20 mouse cellular contexts compared by ENCODE assay signal in the genomic region with DNA sequence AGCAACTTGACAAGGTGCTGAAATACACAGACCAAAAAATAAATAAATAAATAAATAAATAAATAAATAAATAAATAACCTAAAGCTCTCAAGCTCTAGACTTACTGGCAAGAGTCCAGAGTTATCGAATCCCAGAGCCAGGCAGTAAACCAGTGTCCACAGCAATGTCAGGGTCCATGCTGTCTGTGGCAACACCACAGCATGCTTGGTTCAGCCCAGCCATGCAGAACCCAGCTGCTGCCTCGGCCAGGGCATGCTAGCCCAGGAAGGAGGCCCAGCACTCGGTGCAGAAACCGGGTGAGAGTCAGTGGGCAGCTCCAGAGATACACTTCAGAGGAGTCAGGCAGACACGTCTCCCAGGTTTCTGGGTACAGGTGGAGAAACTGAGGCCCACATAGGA. TPM values are rescaled to one million over a fixed set of nuclear protein-coding genes. Genes with fewer than 3 reads are reported as not detected.
DNase-seq lines count a peak whose midpoint lies in the region; ATAC-seq and TF ChIP-seq lines count a peak whose summit lies in the region.
"Had no signal": no experiment of that assay in that cellular context is flagged by ENCODE, and none has a peak within 500 bp of the region (broad histone marks: within the 10 kb centered on the region; RNA-seq: fewer than 3 reads in every experiment).

No protein-coding gene starts in this region.

- DNase-seq in heart, adult 2 months, result no peak
- no peak for DNase-seq in hindbrain, postnatal 0 days (ENCODE audit: low spot score)
- no peak for DNase-seq in hindbrain, embryonic 14.5 days (ENCODE audit: low spot score)
- DNase-seq in midbrain, embryonic 10.5 days (ENCODE audit: low spot score), result no peak
- DNase-seq: adrenal gland, adult 8-10 months; adrenal gland, postnatal 36 days; cerebellum, adult 11-12 months; cerebellum, adult 9-11 months; gastrocnemius, postnatal 36 days; heart, adult 11 months; kidney, adult 18-20 months had no signal

- 0 out of 2 replicates have a peak, but pooled peaks have one; percentile 26 for ATAC-seq in heart, embryonic 11.5 days (replicated peaks; ENCODE audit: insufficient number of reproducible peaks, low FRiP score, low TSS enrichment)
- peak; percentile 18; the same call in 1 of the 2 replicates for ATAC-seq in hindbrain, postnatal 0 days
- no peak for ATAC-seq in hindbrain, embryonic 14.5 days (ENCODE audit: low FRiP score)
- no peak for ATAC-seq in midbrain, embryonic 13.5 days

- H3K79me2 ChIP-seq in heart, adult 2 months (replicated peaks; ENCODE audit: control insufficient read depth, insufficient read depth, low read length), result no peaks in the 10 kb centered on the region

- no peak overlapping the region for H3K9ac ChIP-seq in heart, embryonic 11.5 days (ENCODE audit: low read depth, low read length)
- H3K9ac ChIP-seq in heart, adult 2 months (ENCODE audit: low read depth, low read length), result no peak overlapping the region
- no peak overlapping the region for H3K9ac ChIP-seq in hindbrain, postnatal 0 days (replicated peaks; ENCODE audit: low read length)
- no peak overlapping the region for H3K9ac ChIP-seq in hindbrain, embryonic 14.5 days
- no peak overlapping the region for H3K9ac ChIP-seq in midbrain, embryonic 13.5 days (replicated peaks)
- H3K9ac ChIP-seq: embryonic facial prominence, embryonic 12.5 days; forebrain, embryonic 15.5 days; hindbrain, embryonic 15.5 days had no signal

- no peak overlapping the region for H3K27ac ChIP-seq in heart, embryonic 11.5 days (ENCODE audit: low read depth, low read length)
- H3K27ac ChIP-seq in heart, adult 2 months, result no peak overlapping the region
- no peak overlapping the region for H3K27ac ChIP-seq in hindbrain, postnatal 0 days
- H3K27ac ChIP-seq in hindbrain, embryonic 14.5 days, result no peak overlapping the region
- H3K27ac ChIP-seq in midbrain, embryonic 10.5 days (replicated peaks), result 0 out of 2 replicates have a peak overlapping the region, but pooled peaks have one; percentile 5
- no peak overlapping the region for H3K27ac ChIP-seq in midbrain, embryonic 13.5 days
- H3K27ac ChIP-seq: embryonic facial prominence, embryonic 12.5 days; forebrain, embryonic 15.5 days; heart, embryonic 10.5 days; hindbrain, embryonic 15.5 days had no signal

- no peaks in the 10 kb centered on the region; the same call in 1 of the 2 replicates for H3K27me3 ChIP-seq in heart, embryonic 11.5 days (ENCODE audit: control insufficient read depth, insufficient read depth, low read length)
- H3K27me3 ChIP-seq in heart, adult 2 months (ENCODE audit: control insufficient read depth, insufficient read depth, low read length), result no peaks in the 10 kb centered on the region
- no peaks in the 10 kb centered on the region for H3K27me3 ChIP-seq in hindbrain, postnatal 0 days (ENCODE audit: insufficient read depth, low read length)
- H3K27me3 ChIP-seq in hindbrain, embryonic 14.5 days (ENCODE audit: control insufficient read depth, insufficient read depth, low read length), result no peaks in the 10 kb centered on the region
- H3K27me3 ChIP-seq in midbrain, embryonic 10.5 days (ENCODE audit: low read depth, poor library complexity, severe bottlenecking), result no peaks in the 10 kb centered on the region; the same call in 1 of the 2 replicates
- no peaks in the 10 kb centered on the region for H3K27me3 ChIP-seq in midbrain, embryonic 13.5 days
- H3K27me3 ChIP-seq: embryonic facial prominence, embryonic 12.5 days; forebrain, embryonic 15.5 days; hindbrain, embryonic 15.5 days had no signal

- H3K4me3 ChIP-seq in heart, embryonic 11.5 days (ENCODE audit: low read depth, low read length), result no peak overlapping the region
- H3K4me3 ChIP-seq in heart, adult 2 months, result no peak overlapping the region
- no peak overlapping the region for H3K4me3 ChIP-seq in hindbrain, postnatal 0 days (ENCODE audit: low read length)
- H3K4me3 ChIP-seq in hindbrain, embryonic 14.5 days (replicated peaks; ENCODE audit: low read length), result no peak overlapping the region
- no peak overlapping the region for H3K4me3 ChIP-seq in midbrain, embryonic 10.5 days
- no peak overlapping the region for H3K4me3 ChIP-seq in midbrain, embryonic 13.5 days (replicated peaks)
- H3K4me3 ChIP-seq: embryonic facial prominence, embryonic 12.5 days; forebrain, embryonic 15.5 days; heart, embryonic 10.5 days; hindbrain, embryonic 15.5 days had no signal

- no peak for TF ChIP-seq EP300 in heart, adult 2 months (IDR thresholded peaks at IDR 0.05; ENCODE audit: insufficient read depth, low read depth, low read length)

- 75% methylated on average over 5 of the region's 5 CpGs for WGBS in heart, embryonic 11.5 days (ENCODE audit: insufficient replicate concordance)
- WGBS in heart, adult 2 months, result 61% methylated on average over 5 of the region's 5 CpGs
- WGBS in hindbrain, postnatal 0 days, result 68% methylated on average over 5 of the region's 5 CpGs
- WGBS in hindbrain, embryonic 14.5 days, result 77% methylated on average over 5 of the region's 5 CpGs
- 79% methylated on average over 5 of the region's 5 CpGs for WGBS in midbrain, embryonic 10.5 days
- WGBS in midbrain, embryonic 13.5 days, result 76% methylated on average over 5 of the region's 5 CpGs

- no peak for TF ChIP-seq CTCF in heart, adult 2 months (IDR thresholded peaks at IDR 0.05)
- no peak for TF ChIP-seq CTCF in hindbrain, postnatal 0 days (IDR thresholded peaks at IDR 0.05; ENCODE audit: low read depth)

- intact Hi-C loops in heart, adult 2 months (cut with DNase I), result no loop called here

- H3K4me2 ChIP-seq in heart, embryonic 11.5 days, result no peak overlapping the region
- no peak overlapping the region for H3K4me2 ChIP-seq in hindbrain, postnatal 0 days (ENCODE audit: low read depth, low read length)
- H3K4me2 ChIP-seq in hindbrain, embryonic 14.5 days (replicated peaks), result no peak overlapping the region
- no peak overlapping the region for H3K4me2 ChIP-seq in midbrain, embryonic 13.5 days (replicated peaks)
- H3K4me2 ChIP-seq: embryonic facial prominence, embryonic 12.5 days; forebrain, embryonic 15.5 days; hindbrain, embryonic 15.5 days had no signal

- H3K4me1 ChIP-seq in heart, embryonic 11.5 days (ENCODE audit: control insufficient read depth, insufficient read depth, low read length), result peaks cover 10% of the 10 kb centered on the region
- no peaks in the 10 kb centered on the region for H3K4me1 ChIP-seq in heart, adult 2 months (ENCODE audit: control insufficient read depth, insufficient read depth, low read length)
- peaks cover 28% of the 10 kb centered on the region for H3K4me1 ChIP-seq in hindbrain, postnatal 0 days (ENCODE audit: insufficient read depth, low read length)
- H3K4me1 ChIP-seq in hindbrain, embryonic 14.5 days (replicated peaks; ENCODE audit: control insufficient read depth, insufficient read depth, low read length), result peaks cover 39% of the 10 kb centered on the region
- peaks cover 41% of the 10 kb centered on the region for H3K4me1 ChIP-seq in midbrain, embryonic 10.5 days
- H3K4me1 ChIP-seq in midbrain, embryonic 13.5 days (replicated peaks), result peaks cover 47% of the 10 kb centered on the region

- H3K9me3 ChIP-seq in heart, embryonic 11.5 days (replicated peaks; ENCODE audit: control insufficient read depth, low read length), result no peaks in the 10 kb centered on the region
- no peaks in the 10 kb centered on the region for H3K9me3 ChIP-seq in hindbrain, postnatal 0 days (ENCODE audit: low read length)
- no peaks in the 10 kb centered on the region for H3K9me3 ChIP-seq in hindbrain, embryonic 14.5 days (ENCODE audit: control insufficient read depth, low read length)
- no peaks in the 10 kb centered on the region for H3K9me3 ChIP-seq in midbrain, embryonic 10.5 days (replicated peaks)
- H3K9me3 ChIP-seq in midbrain, embryonic 13.5 days, result no peaks in the 10 kb centered on the region
- H3K9me3 ChIP-seq: embryonic facial prominence, embryonic 12.5 days; forebrain, embryonic 15.5 days; heart, embryonic 10.5 days; hindbrain, embryonic 15.5 days had no signal

- no peaks in the 10 kb centered on the region for H3K36me3 ChIP-seq in heart, embryonic 11.5 days (ENCODE audit: control insufficient read depth, insufficient read depth, low read length)
- no peaks in the 10 kb centered on the region for H3K36me3 ChIP-seq in heart, adult 2 months (ENCODE audit: control insufficient read depth, insufficient read depth, low read length)
- no peaks in the 10 kb centered on the region for H3K36me3 ChIP-seq in hindbrain, postnatal 0 days (ENCODE audit: insufficient read depth, low read length)
- H3K36me3 ChIP-seq in hindbrain, embryonic 14.5 days (replicated peaks; ENCODE audit: control insufficient read depth, insufficient read depth), result no peaks in the 10 kb centered on the region
- no peaks in the 10 kb centered on the region for H3K36me3 ChIP-seq in midbrain, embryonic 10.5 days
- no peaks in the 10 kb centered on the region for H3K36me3 ChIP-seq in midbrain, embryonic 13.5 days
- H3K36me3 ChIP-seq: embryonic facial prominence, embryonic 12.5 days; forebrain, embryonic 15.5 days; heart, embryonic 10.5 days; hindbrain, embryonic 15.5 days had no signal

- TF ChIP-seq POLR2A in heart, adult 2 months (IDR thresholded peaks at IDR 0.05; ENCODE audit: insufficient read depth, low read depth, low read length), result no peak

RNA-seq across cellular contexts. Expression of a gene that starts 29.4 kb away (rescaled TPM):
- polyA plus RNA-seq in heart, embryonic 11.5 days (2014; fragmentation: Nextera tagmentation; extraction: Ambion mirVana), result 1.4 and 1.7 TPM in 2 replicates
- total RNA-seq in heart, adult 2 months (2021), result not detected
- 0.06 TPM in 1 of 2 replicates, not detected in the other for polyA plus RNA-seq in heart, adult 2 months (2012; rRNA removed)
- total RNA-seq in hindbrain, postnatal 0 days (2014; rRNA removed), result 24.9 and 28.7 TPM in 2 replicates
- polyA plus RNA-seq in hindbrain, postnatal 0 days (2015; fragmentation: Nextera tagmentation; extraction: Ambion mirVana), result 31.7 and 35.5 TPM in 2 replicates
- 35.0 and 37.4 TPM in 2 replicates for polyA plus RNA-seq in hindbrain, embryonic 14.5 days (2014; fragmentation: Nextera tagmentation; extraction: Ambion mirVana)
- 18.3 and 22.1 TPM in 2 replicates for polyA plus RNA-seq in midbrain, embryonic 10.5 days (2016; fragmentation: Nextera tagmentation; extraction: Ambion mirVana)
- polyA plus RNA-seq in midbrain, embryonic 13.5 days (2015; fragmentation: Nextera tagmentation; extraction: Ambion mirVana), result 32.1 and 32.7 TPM in 2 replicates
- total RNA-seq: adrenal gland, postnatal 36 days; gastrocnemius, adult 8-10 months; gastrocnemius, postnatal 36 days; heart, postnatal 25 days had no signal
- polyA plus RNA-seq: heart, embryonic 16.5 days had no signal

Comparison
In these comparisons a context has a peak if more than half of its experiments do, and no peak if none do; other contexts are left out.
1. ATAC-seq: peak in heart, embryonic 11.5 days (single experiment) and hindbrain, postnatal 0 days (single experiment); none in hindbrain, embryonic 14.5 days (single experiment) and midbrain, embryonic 13.5 days (single experiment).